Mouse (Mus musculus) telencephalon, adult 2 months (tissue): ENCODE data around the gene Vmn2r49.
"Not testable (repeated sequence)": the region's sequence is repeated elsewhere in the genome, so short reads cannot be mapped to it uniquely, and the experiment has no call there.

ENCODE experiments used
- DNase-seq: peaks from one replicate; pipeline ENCODE4 v3.0.0-alpha.2; 2011; ENCODE audit warnings: low read depth, low spot score

Gene Vmn2r49

GRCm38 (mm10) chr7:9992157-9992556 is at the start of gene Vmn2r49:
Vmn2r49 (minus strand) TSS chr7:9992257.
- DNase-seq, result not testable (repeated sequence)

GRCm38 (mm10) chr7:9953485-9953884 is 38.6 kb downstream of the Vmn2r49 start, which contains the start of gene Vmn2r48:
Vmn2r48 (minus strand) TSS chr7:9953585.
- DNase-seq, result not testable (repeated sequence)
